Mouse (Mus musculus): ENCODE measurements at regions not wholly inside any gene's neighbourhood (a gene's known extent, or its start where the extent isn't known, plus 50 kb on each side); places are given as distances from the start of the nearest gene placed in this dataset.
"Not testable (repeated sequence)": the region's sequence is repeated elsewhere in the genome, so short reads cannot be mapped to it uniquely, and the experiment has no call there.

DNA sequence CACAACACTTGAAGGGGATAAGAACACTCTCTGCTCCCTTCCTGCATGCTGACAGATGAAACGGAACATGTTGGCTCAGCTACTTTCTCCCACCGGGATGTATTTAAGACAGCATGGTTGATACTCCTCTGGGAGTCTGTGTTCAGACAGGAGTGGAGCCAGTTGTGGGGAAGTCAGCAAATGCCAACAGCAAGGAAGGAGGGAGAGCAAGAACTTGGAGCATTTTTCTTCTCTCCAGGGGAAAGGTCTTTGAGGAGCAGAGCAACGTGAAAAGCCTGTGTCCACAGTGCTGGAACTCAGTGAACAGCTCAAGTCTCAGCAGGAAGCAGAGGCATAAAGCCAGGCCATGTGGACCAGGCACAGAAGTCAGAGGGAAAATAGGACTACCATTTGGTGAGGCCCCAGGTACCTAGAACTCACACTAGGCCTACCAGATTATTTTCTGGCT, 188.8 kb upstream of the Dmac1 start:
- peak; percentile 4 for DNase-seq

DNA sequence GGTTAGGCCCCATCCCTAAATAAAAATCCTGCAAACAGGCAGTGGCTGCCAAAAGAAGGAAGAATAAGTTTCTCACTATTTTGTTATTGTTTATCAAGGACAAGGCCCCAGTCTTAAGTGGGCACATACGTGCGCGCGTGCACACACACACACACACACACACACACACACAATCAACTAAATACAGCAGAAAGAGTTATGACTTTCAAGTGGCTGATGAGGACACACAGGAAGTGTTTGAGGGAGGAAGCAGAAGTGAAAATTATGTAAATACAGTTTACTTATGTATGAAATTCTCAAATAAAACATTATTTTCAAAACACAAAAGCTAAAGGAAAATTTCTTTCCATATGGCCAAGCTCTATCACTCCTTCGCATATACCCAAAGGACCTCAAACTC, 185.5 kb upstream of the Dmac1 start:
- DNase-seq, result no peak

DNA sequence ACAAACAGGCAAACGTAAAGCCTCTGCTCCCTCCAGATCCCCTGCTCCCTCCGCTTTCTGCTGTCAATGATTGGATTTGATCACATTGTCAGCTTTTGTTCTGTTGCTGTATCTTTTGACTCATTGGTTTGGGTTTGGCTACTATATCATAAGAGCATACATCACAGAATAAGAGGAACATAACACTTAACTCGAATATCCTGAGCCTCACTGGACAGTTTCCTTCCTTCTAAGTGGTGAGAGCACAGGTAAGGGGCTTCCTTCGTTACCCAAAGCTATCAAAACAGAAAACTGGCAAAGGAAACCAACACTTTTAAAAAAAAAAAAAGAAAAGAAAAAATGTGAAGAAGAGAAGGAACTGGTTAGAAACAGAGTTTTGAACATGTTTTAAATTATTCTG, 171.4 kb upstream of the Dmac1 start:
- DNase-seq, result no peak

DNA sequence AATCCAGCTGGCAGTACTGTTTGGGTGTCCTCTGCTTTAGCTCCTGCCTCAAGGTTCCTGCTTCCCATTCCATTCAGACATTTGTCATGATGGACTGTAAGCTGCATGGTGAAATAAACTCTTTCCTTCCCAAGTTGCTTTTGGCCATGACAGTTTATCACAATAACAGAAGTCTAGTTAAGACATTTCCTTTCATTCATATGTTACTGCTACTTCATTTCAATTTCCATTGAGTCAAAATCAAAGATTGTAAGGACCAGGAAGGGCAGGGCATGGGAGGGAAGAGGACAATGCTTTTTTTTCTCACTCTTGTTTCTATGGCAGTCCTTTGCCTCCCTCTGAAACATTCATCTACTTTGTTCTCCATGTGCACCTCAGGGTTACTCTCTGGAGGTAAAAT, 145.2 kb upstream of the Dmac1 start:
- DNase-seq, result no peak

DNA sequence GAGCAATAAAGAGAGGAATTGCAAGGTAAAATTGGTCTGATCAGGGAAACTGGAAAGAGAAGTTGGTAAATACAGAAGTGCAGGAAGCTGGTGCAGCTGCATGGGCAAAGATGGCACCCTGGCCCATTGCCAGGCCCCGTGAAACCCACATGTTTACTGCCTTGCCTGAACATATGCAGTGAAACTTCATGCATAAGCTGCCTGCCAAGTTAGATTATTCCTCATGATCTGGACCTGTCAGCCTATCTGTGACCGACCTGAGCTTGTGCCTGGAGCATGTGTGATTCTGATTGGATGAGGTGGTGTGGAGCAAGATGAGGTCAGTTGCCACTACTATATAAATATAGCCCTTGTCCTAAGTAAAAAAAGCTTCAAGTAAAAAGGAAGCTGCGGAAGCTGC, 122.6 kb upstream of the Dmac1 start:
- DNase-seq, result not testable (repeated sequence)

DNA sequence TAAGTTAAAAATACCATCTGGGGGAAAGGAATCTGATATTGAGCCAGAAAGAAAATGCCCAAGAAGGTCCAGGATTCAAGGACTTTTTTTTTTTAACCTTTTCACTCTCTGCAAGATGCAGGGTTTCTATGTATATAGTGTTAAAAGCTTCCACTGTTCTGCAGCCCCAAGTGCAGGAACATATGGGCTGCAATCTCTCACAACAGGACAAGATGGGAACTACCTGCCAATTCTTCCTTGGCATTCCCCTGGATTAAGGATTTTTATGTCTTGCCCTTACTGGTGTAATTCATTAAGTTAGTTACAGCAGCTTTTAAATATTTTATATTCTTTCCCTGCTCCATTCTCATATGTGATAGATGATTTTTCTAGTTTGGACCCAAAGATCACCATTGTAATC, 116.9 kb upstream of the Dmac1 start:
- no peak for DNase-seq

DNA sequence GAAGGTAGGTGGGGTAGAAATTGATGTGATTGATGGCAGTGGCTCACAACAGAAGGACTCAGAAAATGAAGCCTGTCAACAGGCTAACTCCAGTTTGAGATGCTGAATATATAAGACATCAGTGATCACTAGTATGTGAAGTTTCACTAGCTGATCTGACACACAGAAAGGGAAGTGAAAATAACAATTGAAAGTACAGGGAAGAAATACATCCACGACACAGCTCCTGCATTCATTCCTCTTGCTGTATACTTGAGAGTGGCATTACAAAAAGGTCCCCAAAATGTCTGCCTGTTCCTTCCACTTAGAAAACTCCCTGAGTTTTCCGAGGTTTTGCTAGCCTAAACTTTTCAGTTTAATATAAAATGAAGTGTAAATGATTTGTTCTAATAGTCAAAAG, 116.2 kb upstream of the Dmac1 start:
- no peak for DNase-seq

DNA sequence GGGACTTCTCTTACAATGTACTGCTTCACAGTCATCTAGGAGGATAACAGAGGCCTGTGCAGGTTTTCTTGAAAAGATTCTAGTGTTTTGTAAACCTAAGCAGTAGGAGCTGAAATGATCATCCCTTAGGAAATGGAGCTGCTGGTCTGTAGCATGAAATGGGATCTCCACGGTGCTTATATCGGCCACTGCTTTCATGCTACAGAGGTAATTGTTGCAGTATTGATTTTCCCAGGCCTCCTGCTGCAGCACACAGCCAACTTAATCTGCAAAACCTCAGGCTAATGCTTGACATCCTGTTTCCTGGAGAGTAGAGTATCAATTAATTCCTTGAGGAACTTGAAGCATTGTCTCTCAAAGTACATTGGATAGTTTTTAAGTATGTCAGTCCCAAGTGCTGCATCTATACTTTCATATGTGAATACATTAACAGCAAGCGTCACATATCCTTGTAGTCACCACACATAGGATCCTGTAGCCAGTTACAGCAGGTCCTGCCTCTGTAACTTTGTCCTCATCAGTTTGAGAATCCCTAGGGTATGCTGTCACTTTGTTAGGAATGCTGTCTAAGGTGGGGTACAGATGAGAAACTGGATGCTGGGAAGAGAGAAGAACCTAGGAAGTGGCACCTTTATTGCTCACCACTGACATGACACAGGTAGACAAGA, 108.3 kb upstream of the Dmac1 start:
- DNase-seq, result no peak

DNA sequence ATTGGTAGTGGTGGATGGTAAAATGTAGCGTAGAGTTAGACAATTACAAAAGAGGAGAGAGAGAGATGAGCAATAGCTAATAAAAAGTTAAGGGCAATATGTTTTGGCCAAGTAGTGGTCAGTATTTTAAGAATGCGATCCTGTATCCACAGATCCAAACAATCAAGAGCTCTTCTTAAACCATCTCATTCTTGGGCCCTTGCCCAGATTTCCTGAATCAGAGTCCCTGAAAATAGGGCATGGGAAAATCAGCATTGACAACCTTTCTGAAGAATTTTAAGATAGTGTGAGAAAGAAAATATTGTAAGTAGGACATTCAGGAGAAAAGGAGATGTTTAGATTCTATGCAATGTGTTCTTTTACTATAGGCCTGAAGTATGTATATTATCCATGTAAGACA, 81.4 kb upstream of the Dmac1 start:
- DNase-seq, result no peak

DNA sequence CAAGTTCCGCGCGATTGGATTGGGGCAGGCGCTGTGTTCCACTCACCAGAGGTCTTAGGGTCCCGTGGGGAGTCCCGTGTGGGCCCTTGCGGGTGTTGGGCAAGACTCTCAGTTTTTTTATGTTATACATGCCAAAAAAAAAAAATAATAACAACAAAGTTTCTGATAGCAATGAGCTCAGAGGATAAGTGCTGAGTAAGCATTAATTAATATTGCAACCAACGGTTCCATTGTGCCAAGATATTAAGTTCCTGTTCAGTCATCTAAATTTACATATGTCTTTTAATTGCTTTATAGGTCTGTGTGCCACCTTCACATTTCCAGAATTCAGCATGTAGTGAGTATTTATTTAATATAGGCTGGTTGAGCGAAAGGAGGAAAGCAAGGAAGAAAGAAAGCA, 77.5 kb upstream of the Dmac1 start:
- no peak for DNase-seq

DNA sequence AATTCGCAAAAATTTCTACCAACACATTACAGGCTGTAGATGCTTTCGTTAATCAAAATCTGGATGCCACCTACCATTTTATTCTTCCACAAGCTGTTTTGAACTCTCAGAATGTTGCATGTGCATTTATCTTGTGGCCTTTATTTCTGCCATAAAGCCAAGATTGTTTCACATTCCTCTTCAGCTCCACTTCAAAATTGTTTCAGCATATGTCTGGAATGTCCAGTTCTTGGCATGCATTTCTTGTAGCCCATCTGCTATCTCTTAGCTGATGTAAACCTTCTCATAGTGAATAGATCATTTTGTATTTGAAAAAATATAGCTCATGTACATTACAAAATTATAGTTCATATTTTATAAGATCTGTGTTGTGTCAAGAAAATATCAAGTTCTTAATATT, 56.4 kb upstream of the Dmac1 start:
- DNase-seq, result no peak

DNA sequence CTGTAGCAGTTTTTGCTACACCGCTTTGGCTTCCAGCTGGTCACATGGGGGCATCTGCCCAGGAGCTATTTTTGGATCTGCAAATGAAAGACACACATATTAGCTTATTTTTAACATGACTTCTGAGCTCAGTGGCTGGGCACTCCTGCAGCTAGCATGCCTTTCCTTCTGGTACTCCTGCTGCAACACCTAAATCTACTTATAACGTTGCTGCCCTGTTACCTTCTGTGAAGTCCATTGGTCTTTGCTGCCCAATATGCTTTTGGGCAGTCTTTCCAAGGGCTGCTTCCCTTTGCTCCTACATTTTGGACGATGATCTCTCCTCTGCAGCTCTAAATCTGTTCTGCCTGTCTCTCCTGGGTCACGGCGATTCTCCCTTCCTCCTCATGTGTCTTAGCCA, 54.7 kb upstream of the Dmac1 start:
- DNase-seq, result no peak

DNA sequence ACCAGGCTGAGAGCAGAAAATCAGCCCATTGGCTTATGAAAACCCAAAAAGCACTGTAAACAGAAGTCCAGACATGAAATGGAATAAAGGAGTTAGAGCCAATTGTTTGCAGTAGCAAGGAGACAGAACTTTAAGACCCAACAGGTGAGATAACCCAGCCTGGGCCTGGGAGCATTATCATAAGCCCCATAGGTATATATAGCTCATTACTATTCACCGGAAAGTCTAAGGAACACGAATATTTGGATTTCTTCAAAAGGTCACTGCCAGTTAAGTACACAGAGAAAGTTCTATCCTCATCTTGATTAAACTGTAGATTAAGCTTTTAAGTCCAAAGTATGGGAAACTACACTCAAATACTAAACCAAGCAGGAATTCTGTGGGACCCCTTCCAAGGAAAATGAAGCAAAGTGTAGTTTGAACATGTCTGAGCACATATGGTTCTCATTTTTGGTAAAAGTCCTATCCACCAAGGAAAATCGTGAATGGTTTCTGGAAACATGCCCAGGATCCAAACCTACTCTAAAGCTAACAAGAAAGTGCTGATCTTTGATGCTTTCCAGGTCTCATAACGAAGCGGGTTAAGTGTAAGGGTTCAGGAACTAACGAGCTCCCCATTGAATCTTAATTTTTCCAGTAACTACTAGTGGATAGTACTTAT, 51.5 kb upstream of the Dmac1 start:
- DNase-seq, result no peak
